Mouse (Mus musculus) erythroblast, embryonic 14.5 days (primary cell): Measurements from ENCODE around the gene Atox1. TPM values are rescaled to one million over a fixed set of nuclear protein-coding genes. Genes with fewer than 3 reads are reported as not detected.

Source experiments
- H3K27me3 ChIP-seq: 2 replicates; pipeline ENCODE4 v1.6.1; 2012; ENCODE audit warnings: inconsistent platforms; ENCODE audit not compliant: control insufficient read depth
- H3K36me3 ChIP-seq: 2 replicates; pipeline ENCODE4 v1.6.1; 2012; ENCODE audit warnings: mild to moderate bottlenecking, inconsistent platforms; ENCODE audit not compliant: control insufficient read depth
- H3K4me1 ChIP-seq: 2 replicates; pipeline ENCODE4 v1.6.1; 2012; ENCODE audit warnings: inconsistent platforms; ENCODE audit not compliant: control insufficient read depth
- H3K4me3 ChIP-seq: replicated peaks from 2 replicates; pipeline ENCODE3; 2012; ENCODE audit warnings: moderate library complexity, mild to moderate bottlenecking, inconsistent platforms
- H3K9me3 ChIP-seq: 2 replicates; pipeline ENCODE4 v1.6.1; 2012; ENCODE audit warnings: low read length, inconsistent platforms, mixed read lengths; ENCODE audit not compliant: control insufficient read depth
- GATA1 ChIP-seq: IDR thresholded peaks from 2 replicates; pipeline ENCODE4 v1.6.1; 2012; ENCODE audit warnings: low read length, inconsistent platforms, mixed read lengths
- TAL1 ChIP-seq: IDR thresholded peaks from 3 replicates; pipeline ENCODE4 v1.6.1; 2012; ENCODE audit warnings: low read length, inconsistent platforms, mixed read lengths
- polyA plus RNA-seq: library from polyadenylated mRNA; stranded (reverse); fragments of >175 nt; gene quantifications from 2 replicates; pipeline ENCODE4 v1.2.3, GENCODE M21; 2012

Atox1 gene
- polyA plus RNA-seq, 1 experiment = 3.6 TPM

DNA sequence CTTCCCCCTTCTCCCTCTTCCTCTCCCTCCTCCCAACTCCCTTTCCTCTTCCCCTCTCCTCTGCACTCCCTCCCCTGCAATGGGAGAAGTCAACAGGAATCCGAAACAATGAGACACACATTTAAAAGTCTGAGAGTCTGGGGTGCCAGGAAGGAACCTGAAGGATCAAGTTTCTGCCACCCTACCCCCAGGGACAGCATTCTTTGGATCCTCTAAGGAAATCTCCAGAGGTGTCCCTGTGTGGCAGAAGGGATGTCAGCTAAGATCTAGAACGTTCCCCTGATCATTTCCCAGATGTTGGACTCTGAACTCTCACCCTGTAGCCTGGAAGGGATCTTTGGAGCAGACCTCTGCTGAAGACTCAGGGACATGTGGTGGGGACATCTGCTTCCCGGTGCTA lies 50.5 kb downstream of the Atox1 start:
- Histone ChIP-seq H3K36me3 (no peaks in the 10 kb centered on the region), H3K9me3 (peaks cover 2% of the 10 kb centered on the region; the same call in 1 of the 2 replicates), H3K4me1 (no peaks in the 10 kb centered on the region), H3K4me3 (no peak overlapping the region), H3K27me3 (no peaks in the 10 kb centered on the region)
- TF ChIP-seq GATA1 = no peak
- no peak for TF ChIP-seq TAL1

DNA sequence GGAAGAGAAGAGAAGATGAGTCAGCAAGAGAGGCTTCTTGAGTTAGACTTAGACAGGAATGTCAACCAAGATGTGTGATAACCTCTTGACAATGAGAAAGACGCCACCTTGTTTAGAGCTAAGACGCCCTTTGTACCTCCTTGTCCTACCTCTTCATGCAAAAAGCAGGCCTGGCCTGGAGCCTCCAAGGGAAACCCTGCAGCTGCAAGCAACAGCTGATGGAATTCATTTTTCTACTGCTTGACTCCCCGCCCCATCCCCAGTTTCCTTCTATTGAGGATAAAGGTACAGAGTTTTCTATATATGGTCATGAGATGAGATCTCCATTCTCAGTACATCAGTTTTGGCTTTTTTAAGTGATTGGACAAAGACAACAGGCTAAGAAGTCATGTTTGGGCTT lies 51.0 kb downstream of the Atox1 start:
- TF ChIP-seq GATA1 (no peak), TAL1 (no peak)
- H3K9me3 ChIP-seq = peaks cover 2% of the 10 kb centered on the region; the same call in 1 of the 2 replicates
- no peak overlapping the region for H3K4me3 ChIP-seq
- no peaks in the 10 kb centered on the region for H3K4me1 ChIP-seq
- H3K36me3 ChIP-seq = no peaks in the 10 kb centered on the region
- no peaks in the 10 kb centered on the region for H3K27me3 ChIP-seq

DNA sequence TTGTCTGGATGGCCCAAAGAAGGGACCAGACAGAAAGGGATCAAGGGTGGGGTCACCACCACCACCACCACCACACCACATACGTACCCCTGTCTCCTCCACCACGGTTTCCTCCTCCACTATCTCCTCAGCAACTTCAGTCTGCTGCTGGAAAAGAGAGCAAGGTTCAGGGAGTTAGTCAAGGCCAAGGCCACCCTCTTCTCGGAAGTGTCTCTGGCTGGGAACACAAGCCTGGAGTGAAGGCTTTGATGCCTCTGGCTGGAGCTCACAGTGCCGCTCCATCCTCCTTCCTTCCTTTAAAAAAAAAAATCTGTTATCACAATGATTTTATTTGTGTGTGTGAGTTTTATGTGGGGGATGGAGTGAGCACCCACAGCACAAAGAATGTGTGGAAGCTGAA lies 53.9 kb downstream of the Atox1 start:
- H3K4me1 ChIP-seq = no peaks in the 10 kb centered on the region
- peaks cover 2% of the 10 kb centered on the region; the same call in 1 of the 2 replicates for H3K9me3 ChIP-seq
- no peak overlapping the region for H3K4me3 ChIP-seq
- no peaks in the 10 kb centered on the region for H3K27me3 ChIP-seq
- TF ChIP-seq TAL1 (no peak), GATA1 (no peak)
- no peaks in the 10 kb centered on the region for H3K36me3 ChIP-seq

DNA sequence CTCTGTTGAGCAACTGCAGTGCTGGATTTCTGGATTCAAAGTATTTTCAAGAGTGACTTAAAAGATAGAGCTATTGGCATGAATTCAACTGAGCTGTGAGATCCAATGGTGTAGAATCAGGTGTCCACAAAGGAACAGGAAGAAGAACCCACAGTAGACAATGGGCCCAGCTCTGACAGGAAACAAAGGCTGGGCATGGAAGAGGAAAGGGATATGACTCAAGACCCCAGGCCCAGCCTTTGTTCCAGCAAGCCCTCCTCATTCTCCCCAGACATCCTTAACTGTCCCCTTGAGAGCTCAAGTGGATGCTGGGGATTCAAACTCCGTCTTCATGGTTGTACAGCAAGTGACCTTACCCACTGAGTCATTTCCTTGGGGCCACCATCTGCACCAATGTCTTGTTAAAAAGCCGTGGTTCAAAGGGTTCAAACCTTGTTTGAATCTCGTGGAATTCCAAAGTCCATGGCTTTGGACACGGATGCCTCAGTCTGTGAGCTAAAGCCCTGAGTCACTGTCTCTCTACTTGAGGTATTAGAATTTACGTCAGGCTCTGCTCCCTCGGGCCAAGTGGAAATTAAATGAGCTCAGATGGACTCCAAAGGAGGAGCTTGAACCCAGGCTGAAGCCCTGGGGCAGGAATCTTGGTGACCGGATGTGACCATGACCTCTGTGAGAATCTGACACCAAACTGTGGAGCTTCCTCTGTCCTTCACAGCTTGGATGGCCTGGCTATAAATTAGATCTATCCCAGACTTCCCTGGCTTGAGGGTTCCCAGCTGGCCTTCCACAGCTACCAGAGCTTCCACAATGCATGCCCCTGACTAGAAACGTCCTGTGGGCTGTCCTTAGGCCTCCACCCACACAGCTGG lies 55.2 kb downstream of the Atox1 start:
- Histone ChIP-seq H3K36me3 (no peaks in the 10 kb centered on the region), H3K9me3 (peaks cover 2% of the 10 kb centered on the region; the same call in 1 of the 2 replicates), H3K4me3 (no peak overlapping the region), H3K4me1 (no peaks in the 10 kb centered on the region), H3K27me3 (no peaks in the 10 kb centered on the region)
- TF ChIP-seq TAL1 = no peak
- no peak for TF ChIP-seq GATA1

DNA sequence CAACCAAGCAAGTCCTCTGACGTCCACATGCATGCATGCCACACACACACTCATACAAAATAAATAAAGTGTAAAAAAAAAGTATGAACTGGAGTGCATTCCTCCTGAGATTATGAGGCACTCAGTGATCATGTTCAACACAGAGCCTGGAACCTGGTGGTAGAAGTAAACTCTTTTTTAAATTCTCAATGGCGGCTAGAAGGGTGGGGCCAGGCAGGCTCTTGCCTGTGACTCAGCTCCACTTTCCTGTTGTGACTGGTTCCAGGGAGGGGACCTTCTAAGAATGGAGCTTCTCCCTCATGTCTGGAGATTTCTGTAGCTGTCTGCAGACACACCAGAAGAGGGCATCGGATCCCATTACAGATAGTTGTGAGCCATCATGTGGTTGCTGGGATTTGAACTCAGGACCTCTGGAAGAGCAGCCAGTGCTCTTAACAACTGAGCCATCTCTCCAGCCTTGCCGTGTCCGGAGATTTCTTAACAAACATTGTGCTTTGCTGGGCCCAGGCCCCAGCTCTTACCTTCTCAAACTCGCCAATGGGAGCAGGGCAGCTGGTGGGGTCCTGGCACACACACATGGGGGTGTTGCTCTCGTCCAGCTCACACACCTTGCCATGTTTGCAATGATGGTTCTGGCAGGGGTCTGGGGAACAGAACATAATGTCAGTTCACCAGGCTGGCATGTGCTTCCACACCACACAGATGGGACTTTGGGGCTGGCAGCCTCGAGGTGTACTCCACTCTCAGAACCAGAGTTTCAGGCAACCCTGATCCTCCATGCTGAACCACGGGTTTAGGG lies 56.2 kb downstream of the Atox1 start:
- Histone ChIP-seq H3K4me1 (no peaks in the 10 kb centered on the region), H3K27me3 (no peaks in the 10 kb centered on the region), H3K36me3 (no peaks in the 10 kb centered on the region), H3K9me3 (peaks cover 2% of the 10 kb centered on the region; the same call in 1 of the 2 replicates), H3K4me3 (no peak overlapping the region)
- no peak for TF ChIP-seq TAL1
- TF ChIP-seq GATA1 = no peak

DNA sequence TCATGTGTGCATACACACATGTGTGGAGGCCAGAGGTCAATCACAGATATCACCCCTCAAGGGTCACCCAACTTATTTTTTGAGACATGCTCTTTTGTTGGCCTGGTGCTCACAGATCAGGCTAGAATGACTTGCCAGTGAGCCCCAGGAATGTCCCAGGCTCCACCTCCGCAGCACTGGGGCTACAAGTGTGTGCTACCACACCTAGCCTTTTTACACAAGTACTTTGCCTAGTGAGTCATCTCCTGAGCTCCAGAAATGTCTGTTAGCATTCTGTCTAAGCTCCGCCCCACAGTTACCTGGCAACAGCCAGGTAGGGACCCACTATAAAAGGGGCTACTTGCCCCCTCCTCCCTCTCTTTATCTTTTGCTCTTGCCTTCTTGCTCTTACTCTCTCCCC lies 60.2 kb downstream of the Atox1 start:
- TF ChIP-seq GATA1 (no peak), TAL1 (no peak)
- no peaks in the 10 kb centered on the region for H3K9me3 ChIP-seq
- no peaks in the 10 kb centered on the region for H3K4me1 ChIP-seq
- H3K27me3 ChIP-seq = no peaks in the 10 kb centered on the region
- H3K36me3 ChIP-seq = no peaks in the 10 kb centered on the region
- H3K4me3 ChIP-seq = no peak overlapping the region

DNA sequence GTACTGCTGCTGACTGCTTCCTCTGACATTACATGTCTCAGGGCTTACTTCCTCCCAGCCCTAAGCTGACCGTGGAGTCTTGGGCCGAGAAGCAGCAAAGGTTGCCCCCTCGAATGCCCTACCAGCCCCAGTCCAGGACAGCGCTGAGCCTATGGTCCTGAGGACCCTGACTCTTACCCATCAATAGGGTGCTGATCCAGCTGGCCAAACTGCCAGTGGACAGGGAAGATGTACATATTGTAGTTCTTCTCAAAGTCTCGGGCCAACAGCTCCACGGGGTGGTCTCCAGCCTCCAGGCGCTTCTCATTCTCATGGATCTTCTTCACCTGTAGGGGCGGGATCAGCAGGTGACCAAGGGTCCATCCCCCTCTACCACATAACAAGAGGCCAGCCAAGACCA lies 62.7 kb downstream of the Atox1 start:
- Histone ChIP-seq H3K36me3 (no peaks in the 10 kb centered on the region), H3K4me3 (no peak overlapping the region), H3K4me1 (no peaks in the 10 kb centered on the region), H3K9me3 (no peaks in the 10 kb centered on the region), H3K27me3 (no peaks in the 10 kb centered on the region)
- no peak for TF ChIP-seq GATA1

DNA sequence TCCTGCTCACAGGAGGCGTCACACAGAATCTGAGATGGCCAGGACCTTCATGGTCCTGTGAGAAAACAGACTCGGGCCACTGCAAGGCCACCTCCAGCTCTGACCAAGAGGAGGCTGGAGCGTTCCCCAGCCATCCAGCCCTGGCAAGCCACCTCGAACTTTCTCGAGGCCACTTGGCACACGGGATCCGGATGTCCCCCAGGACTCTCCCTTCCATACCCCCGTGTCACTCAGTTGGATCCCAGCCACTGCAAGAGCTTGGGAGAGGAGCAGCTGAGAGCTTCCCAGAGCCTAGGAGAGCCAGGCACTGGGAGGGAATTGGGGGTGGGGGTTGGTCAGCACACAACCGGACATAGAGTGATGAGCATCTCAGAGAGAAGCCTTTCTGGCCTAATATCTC lies 63.6 kb downstream of the Atox1 start:
- no peaks in the 10 kb centered on the region for H3K27me3 ChIP-seq
- H3K4me3 ChIP-seq = no peak overlapping the region
- no peaks in the 10 kb centered on the region for H3K36me3 ChIP-seq
- no peaks in the 10 kb centered on the region for H3K9me3 ChIP-seq
- TF ChIP-seq TAL1 (no peak), GATA1 (no peak)
- H3K4me1 ChIP-seq = no peaks in the 10 kb centered on the region

DNA sequence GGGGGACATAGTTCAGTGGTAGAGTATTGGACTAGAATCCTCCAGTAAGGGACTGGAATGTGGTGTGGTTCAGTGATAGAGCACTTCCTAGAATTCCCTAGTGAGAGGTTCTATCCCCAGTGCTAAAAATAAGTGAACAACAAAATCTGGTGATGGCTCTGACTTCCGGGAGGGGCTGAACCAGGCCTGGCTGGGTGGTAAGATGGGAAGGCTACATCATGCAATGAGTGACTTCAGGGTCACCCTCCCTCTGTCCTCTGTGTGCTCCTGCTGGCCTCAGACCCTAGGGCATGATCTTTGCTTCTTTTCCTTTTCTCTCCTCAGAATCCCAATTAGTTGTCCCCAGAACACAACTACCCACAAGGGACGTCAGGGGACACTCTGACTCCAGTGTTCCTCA lies 64.0 kb downstream of the Atox1 start:
- Histone ChIP-seq H3K4me1 (no peaks in the 10 kb centered on the region), H3K4me3 (no peak overlapping the region), H3K27me3 (no peaks in the 10 kb centered on the region), H3K36me3 (no peaks in the 10 kb centered on the region), H3K9me3 (no peaks in the 10 kb centered on the region)
- no peak for TF ChIP-seq TAL1
- no peak for TF ChIP-seq GATA1

Other genes with a start within 250 kb of the Atox1 start
- not detected in 2 replicates for gene Fat2, start 124.7 kb downstream of the Atox1 start, polyA plus RNA-seq
- gene Sparc, start 38.1 kb downstream of the Atox1 start, polyA plus RNA-seq = 0.17 and 0.32 TPM in 2 replicates
- gene G3bp1, start 8.4 kb upstream of the Atox1 start, polyA plus RNA-seq = 3.5 and 4.2 TPM in 2 replicates
- gene Glra1, start 147.0 kb upstream of the Atox1 start, polyA plus RNA-seq = not detected in 2 replicates